Mouse (Mus musculus) CD8-positive naive resting alpha-beta T cell, adult 2 months (primary cell): ENCODE results near the gene Unc119b.
"Not testable (repeated sequence)": the region's sequence is repeated elsewhere in the genome, so short reads cannot be mapped to it uniquely, and the experiment has no call there.

Experiments
- DNase-seq, 2 experiments: peaks; one replicate each; pipeline ENCODE4 v3.0.0; 2022; ENCODE audit warnings: low read depth in 2 of 2, low spot score in 2 of 2

Gene Unc119b

GRCm38 (mm10) chr5:115158040-115158983, 23.5 kb upstream of the Unc119b start, which contains the start of gene Mlec:
Mlec (minus strand) TSS chr5:115158179.
- DNase-seq, result peak; percentile 98 to 99

DNA sequence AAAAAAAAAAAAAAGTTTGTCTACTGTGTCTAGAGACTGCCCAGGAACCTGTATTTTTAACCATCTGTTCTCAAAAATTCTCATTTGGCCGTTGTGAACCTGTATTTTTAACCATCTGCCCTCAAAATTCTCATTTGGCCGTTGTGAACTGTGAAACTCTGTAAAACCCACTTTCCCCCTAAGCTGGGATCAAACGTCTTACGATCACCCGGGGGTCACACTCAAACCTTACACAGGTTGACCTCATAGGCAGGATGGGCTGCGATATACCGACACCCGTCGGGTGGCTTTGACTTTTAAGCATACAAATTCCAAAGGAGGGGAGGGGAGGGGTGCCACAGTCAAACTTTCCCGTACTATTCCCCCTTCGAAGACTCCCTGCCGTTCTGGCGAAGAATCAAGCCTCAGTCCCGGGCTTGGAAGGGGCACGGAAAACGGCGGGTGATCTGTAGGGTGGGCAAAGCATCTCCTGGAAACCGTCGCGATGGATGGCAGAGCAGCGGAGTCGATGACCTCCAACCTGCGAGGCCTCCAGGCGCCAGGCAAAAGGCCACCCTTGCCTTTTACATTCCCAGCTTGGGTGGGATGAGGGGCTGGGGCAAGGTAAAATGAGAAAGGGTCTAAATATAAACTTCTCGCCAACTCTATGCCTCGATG, 22.3 kb upstream of the Unc119b start:
- peak in 1 of 2 experiments; percentile 38 for DNase-seq

GRCm38 (mm10) chr5:115156401-115156800, 21.6 kb upstream of the Unc119b start:
- DNase-seq, result no peak

- DNase-seq, result no peak
Observed at GRCm38 (mm10) chr5:115155831-115156230, 21.1 kb upstream of the Unc119b start.

DNA sequence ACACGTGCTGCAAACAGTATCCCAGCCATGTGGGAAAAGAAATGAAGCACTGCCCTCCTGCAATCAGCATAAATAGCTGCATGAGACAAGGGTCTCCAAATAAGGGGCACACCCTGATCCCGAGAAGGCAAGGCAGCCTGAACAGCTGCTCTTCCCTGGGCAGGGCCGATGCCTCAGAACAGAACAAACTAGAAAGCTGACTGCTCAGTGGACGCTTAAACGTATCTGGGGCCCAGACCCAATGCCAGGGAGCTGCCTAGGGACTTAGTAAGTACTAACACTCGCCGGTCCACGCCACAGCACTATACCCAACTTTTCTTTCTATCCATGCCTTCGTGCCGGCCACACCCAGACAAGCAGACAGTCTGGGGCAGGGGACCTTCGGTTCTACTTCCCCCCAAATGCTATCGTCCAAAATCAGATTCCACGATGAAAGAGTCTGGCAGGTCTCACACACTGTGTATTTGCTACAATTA, 20.4 kb upstream of the Unc119b start:
- DNase-seq, result no peak

DNA sequence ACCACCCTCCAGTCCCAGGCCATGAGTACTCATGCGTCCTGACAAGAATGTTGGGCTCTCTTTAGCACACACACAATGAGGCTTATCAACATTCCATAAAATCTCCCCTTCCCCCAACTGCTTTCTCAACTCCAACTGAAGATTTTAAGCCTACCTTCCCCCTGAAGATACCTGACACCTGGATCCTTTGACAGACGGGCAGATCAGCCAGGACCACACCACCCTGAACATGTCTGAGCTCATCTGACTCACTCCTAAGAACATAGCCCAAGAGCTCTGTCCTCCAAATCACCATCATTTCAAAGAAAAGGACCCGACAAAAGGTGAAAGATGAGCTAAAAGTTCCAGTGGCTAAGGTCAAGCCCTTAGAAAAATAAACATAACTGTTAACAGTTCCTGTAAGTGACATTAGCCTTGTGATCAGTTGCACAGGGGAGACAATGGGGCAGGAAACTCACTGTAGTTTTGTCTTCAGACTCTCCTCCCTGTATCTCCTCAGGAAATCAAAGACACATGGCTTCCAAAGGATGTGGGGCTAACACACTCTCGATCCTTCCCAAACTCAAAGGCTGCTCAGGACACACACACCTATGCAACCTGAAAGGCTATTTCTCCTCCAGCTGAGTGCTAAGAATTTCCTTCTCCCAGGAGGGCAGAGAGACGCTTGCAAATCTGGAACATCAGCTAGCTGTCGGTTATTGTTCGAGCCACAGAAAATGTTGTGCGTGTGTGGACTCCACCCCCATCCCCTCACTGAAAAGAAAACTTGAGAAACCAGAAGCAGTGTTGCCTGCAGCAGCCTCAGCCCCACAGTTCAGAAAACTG, 17.6 kb upstream of the Unc119b start:
- no peak for DNase-seq

DNA sequence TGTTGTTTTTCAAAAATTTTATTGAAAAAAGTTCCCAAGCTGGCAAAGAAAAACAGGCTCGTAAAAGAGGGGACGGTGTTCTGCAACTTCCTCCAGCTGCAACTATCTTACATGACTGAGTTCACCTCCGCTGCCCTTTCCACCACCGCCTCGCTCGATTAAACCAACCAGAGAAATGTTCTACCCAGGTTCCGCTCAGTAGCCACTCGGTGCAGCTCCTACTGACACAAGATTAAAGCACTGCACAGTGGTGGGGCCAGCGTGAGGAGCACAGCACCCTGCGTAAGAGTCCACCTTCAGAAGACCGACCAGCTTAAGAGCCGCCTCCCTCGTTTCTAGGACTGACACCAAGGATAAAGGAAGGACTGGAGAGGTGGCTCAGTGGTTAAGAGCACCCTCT, 16.7 kb upstream of the Unc119b start:
- no peak for DNase-seq

GRCm38 (mm10) chr5:115150991-115151390, 16.2 kb upstream of the Unc119b start:
- DNase-seq, result no peak

DNA sequence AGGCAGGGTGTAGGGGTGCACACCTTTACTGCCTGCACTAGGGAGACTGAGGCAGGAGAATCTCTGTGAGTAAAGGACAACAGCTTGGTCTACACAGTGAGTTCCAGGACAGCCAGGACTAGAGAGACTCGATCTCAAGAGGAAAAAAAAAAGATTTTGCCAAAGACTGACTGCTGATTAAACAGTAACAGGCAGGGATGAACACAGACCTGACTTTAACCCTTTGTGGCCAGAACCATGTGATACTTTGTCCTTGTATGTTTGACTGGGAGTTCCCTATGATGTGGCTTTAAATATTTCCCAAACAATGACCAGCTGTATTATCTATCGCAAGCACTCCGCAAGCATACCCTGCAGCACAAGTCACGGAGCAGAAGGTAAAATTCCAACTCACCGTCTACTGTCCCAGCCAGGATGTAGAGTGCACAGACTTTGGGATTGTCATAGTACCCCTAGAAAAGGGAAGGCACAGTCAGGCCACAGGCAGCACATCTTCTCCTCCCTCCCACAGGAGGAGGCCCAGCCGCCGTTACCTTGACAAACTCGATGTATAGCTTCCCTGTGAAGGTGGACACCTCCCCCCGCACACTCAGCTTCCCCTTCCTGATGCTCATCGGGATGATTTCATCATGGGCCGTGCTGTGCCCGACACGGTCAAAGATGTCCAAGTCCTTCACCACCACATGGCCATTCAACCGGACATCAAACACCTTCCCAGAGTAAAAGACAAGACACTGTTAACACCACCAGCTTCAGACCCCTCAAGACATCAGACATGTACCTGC, 15.1 kb upstream of the Unc119b start:
- no peak for DNase-seq

GRCm38 (mm10) chr5:115148872-115149271, 14.1 kb upstream of the Unc119b start:
- not testable (repeated sequence) for DNase-seq

GRCm38 (mm10) chr5:115148378-115148777, 13.6 kb upstream of the Unc119b start:
- DNase-seq, result no peak

- no peak for DNase-seq
Observed at GRCm38 (mm10) chr5:115147388-115147787, 12.6 kb upstream of the Unc119b start.

GRCm38 (mm10) chr5:115146747-115147130, 12.0 kb upstream of the Unc119b start:
- DNase-seq, result no peak

DNA sequence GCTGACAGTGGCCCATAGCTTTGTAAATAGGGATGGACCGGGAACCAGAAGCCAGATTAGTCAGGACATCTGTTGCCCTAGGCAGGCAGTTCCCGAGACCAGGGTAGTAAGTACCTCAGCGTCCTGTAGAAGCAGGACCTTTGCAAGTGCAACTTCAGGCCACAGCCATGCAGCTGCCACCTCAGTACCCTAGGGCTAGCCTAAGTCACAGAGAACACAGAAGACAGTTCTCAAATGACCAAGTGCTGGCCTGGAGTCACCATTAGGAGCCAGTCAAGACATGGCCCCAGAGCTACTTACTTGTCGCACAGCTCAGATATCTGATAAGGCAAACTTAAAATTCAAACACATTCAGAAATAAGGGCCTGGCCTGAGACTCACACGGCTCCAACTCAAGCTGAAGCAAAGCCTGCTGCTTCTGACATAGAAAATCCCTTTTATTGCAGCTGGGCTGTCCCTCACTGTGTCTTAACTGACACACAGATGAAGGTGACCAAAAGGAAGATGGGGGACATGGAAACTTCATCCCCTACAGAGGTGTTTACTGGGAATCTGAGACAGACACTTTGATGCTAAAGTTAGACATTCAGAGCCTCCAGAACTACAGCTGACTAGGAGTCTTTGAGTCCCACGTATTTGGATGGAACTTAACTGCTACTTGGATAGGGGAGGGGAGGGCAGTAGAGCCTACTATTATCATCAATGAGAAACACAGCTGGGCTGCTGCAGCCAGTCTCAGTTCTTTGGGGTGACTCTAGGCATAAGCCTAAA, 11.4 kb upstream of the Unc119b start:
- DNase-seq, result no peak

DNA sequence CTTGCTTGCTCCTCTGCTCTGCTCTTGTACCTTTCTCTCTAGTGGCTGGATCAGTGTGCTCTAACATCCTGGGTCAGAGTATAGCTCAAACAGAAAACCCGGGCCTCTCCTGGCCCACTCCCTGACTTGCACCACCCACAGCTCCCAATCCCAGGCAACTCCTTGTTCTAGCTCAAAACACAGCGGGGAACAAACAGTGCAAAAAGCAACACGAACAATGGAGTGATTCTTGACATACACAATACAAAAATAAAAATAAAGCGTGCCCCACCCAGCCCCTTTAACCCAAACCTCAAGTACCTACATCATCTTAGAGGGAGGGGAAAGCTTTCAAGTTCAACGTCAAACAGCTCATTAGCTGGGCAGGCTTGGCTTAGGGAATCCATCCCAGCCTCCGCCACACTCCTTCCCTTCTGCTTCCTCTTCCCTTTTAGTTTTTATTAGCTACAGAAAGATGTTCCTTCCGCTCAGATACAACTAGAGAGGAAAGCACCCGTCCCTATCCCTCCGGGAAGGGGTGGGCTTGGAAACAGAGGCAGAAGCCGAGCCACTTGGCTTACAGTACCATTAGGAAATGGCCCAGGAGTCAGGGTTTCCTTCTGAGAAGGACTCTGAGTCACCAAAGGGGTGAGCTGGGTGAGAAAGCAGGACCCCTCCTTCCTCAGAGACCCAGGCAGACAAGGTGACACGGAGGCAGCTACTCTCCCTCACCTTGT, 10.6 kb upstream of the Unc119b start:
- DNase-seq, result no peak

DNA sequence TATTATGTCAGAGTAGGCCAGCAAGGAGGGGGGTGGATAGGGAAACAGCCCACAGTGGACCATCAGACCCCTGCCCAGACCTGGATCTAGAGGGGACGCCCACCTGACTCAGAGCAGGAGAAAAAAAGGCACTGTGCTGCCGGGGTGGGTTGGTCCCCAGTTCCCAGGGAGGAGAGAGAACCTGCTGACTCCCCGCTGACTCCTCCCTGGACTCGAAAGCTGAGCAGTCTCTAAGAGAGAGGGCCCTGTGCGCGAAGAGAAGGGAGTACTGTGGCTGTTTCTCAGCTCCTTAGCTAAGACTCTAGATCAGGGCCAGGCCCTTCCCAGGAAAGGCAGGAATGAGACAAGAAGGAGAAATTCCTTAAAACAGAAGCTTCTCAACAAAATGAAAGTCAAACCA, 9.7 kb upstream of the Unc119b start:
- DNase-seq, result no peak

DNA sequence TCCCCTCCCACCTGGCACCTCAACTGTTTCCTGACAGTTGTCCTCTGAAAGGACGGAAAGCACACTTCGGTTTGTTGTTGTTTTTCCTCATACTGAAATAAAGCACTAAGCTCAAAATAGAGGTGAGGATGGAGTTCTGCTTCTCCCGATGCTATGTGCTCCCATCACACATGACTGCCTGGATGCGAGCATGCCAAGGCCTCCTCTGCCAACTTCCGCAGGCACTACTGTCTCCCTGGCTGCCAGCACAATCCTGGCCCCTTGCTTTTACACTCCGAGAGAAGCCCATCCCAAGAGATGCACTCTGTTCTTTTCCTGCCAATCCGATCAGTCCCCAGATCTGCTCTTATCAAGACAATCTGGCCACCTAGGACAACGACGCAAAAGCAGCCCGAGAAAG, 8.8 kb upstream of the Unc119b start:
- no peak for DNase-seq

DNA sequence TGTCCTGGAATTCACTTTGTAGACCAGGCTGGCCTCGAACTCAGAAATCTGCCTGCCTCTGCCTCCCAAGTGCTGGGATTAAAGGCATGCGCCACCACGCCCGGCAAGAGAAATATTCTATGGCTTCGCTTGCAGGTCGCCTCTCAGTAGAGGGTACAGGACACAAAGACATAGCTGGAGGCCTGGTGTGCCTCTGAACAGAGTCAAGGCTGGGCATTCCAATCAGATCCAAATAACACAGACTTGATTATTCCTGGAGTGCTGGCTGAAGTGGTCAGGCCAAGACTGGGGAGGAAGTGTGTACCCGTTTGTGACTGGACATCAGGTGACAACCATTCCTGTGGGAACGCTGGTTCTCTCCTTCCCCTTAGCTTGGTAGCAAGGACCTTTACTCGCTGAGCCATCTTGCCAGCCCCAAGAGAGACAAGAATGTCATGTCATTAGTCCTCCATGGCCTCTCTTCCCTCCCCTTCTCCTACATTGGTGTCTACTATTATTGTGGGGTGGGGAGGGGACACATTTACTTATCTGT, 7.5 kb upstream of the Unc119b start:
- DNase-seq, result no peak

DNA sequence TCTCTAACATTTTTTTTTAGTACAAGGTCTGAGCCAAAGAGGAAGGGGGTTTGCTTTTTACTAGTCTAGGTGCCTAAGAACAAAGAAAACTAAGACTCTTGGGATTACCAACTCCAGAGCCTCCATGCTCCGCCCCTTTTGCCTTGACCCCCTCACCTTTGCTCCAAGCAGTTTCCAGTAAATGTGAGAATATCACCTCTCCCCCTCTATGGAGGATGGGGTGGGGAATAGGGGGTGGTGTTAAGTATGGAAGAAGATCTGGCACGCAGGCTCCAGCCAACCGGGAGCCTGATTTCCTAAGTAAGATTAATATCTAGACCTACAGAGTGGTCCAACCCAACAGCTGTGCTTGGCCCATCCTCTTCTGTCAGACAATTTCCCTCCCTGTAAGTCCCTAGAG, 6.0 kb upstream of the Unc119b start:
- DNase-seq, result no peak
